Mouse (Mus musculus): ENCODE data around the gene Tfam. TPM values are rescaled to one million over a fixed set of nuclear protein-coding genes. Genes with fewer than 3 reads are reported as not detected.

The Tfam gene
- 10 to 100 TPM; 44.5 to 55.6 TPM for total RNA-seq (2021)
- long read RNA-seq, experiment 1, full-length matches to known transcripts = 34 of 38 reads
- long read RNA-seq, experiment 1, partial matches to known transcripts = 3 of 38 reads
- long read RNA-seq, experiment 1, other reads (novel, unspliced or antisense) = 1 of 38 reads
- long read RNA-seq, experiment 2, full-length matches to known transcripts = 36 of 40 reads
- long read RNA-seq, experiment 2, partial matches to known transcripts = 1 of 40 reads
- long read RNA-seq, experiment 2, other reads (novel, unspliced or antisense) = 3 of 40 reads

DNA sequence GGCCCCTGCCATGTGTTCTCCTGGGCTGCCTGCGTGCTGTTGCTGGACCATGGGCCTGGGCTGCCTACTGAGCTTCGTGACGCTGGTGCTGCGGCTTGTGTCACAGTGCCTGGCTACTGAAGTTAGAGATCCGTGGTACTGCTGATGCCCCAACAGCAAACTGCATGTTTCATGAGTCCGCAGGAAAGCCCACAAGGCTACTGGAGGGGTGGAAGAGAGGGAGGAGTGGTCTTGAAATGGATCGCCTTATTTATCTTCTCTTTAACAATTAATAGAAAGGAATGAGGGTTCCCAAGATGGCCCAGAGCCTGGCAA lies at the start of gene Tfam:
Tfam (minus strand) TSS at position 41 of the 315 bp plus-strand sequence.
- intact Hi-C loops (cut with DNase I) = loop anchor here (5.0 kb wide), 2 partner anchors 49 to 109 kb away; partner anchors contain the start of genes Ipmk and Ube2d1
- peak within 1 kb of the TSS; percentile 96 for H3K27ac ChIP-seq
- no peak for TF ChIP-seq CTCF (IDR thresholded peaks at IDR 0.05)
- DNase-seq = no peak
- H3K4me3 ChIP-seq = peak within 1 kb of the TSS; percentile 94

DNA sequence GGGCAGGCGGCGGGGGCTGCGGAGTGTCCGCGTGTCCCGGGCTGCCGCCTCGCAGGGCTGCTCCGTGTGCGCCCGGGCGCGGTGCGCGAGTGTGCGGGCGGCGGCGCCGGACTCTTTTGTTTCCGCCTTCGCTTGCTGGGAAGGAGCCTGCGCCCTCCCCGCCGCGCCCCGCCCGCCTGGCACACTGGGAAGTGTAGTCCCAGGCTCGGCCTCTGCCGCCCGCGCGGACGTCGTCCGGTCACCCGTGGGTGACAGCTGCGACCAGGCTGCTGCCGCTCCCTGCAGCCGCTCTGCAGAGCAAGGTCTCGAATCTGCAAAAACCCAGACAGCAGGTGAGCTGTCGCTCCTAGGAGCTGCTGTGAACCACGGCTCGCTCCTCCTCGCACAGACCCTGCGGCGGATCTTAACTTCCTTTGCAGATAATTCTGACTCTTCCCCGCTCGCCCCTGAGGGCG lies 47.1 kb upstream of the Tfam start, which contains the start of gene Ube2d1:
Ube2d1 (minus strand) TSS at position 137 of the 455 bp plus-strand sequence.
- H3K4me3 ChIP-seq = peak within 1 kb of the TSS; percentile 80
- peak within 1 kb of the TSS; percentile 97 for H3K27ac ChIP-seq
- DNase-seq = peak; percentile 96
- intact Hi-C loops (cut with DNase I) = loop anchor here (5.0 kb wide), 1 partner anchor 48 kb away; the partner anchor contains the start of gene Tfam
- peak; percentile 30; the same call in 1 of the 2 replicates for TF ChIP-seq CTCF (IDR thresholded peaks at IDR 0.05)

DNA sequence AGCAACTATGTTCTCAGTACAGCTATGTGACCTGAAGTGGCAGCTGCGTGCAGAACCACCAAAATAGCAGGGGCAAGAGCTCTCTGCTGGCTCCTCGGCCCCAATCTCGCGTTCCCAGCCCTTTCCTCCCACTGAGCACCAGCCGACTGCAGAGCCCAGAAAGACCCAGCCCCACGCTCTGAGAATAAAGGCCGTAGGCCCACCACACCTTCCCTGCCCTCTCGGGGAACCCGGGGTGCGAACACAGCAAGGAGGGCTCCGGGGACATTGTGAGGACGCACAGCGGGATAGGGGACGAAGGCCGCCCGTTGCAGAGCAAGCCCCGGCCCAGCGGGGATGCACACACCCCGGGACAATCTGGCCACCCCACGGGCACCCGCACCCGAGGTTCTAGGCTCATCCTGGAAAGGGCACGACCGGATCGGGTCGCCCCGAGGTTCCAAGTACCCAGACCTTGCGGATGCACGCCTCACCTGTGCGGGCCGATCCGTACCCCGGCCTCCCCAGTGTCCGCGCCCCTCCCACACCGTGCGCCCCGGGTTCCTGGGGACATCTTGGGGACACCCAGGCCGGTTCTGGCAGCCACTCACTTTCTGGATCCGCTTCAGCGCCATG lies 46.5 kb upstream of the Tfam start:
- Histone ChIP-seq H3K4me3 (peak overlapping the region; percentile 80), H3K27ac (peak overlapping the region; percentile 97)
- TF ChIP-seq CTCF (IDR thresholded peaks at IDR 0.05) = no peak
- DNase-seq = peak; percentile 84
- intact Hi-C loops (cut with DNase I) = loop anchor here (5.0 kb wide), 1 partner anchor 47 kb away; the partner anchor contains the start of gene Tfam

DNA sequence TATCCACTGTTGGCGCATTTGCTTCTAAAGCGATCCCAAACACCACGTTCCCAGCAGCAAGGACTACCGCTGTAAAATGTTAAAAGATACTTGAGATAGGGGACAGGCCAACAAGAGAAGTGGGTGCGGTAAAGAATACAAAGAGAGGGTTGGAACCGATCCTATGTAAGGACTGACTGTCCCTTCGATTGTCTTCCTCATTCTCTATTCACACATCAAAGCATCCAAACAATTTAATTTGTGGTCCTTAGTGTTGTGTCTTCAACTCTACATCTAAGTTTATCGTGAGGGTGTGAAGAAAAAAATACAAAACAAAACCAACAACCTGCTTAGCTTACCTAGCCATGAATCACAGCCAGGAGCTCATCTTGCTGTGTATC lies 46.0 kb upstream of the Tfam start:
- no peak for TF ChIP-seq CTCF (IDR thresholded peaks at IDR 0.05)
- Histone ChIP-seq H3K27ac (peak overlapping the region; percentile 97), H3K4me3 (peak overlapping the region; percentile 80)
- no peak for DNase-seq
- intact Hi-C loops (cut with DNase I) = no loop called here

DNA sequence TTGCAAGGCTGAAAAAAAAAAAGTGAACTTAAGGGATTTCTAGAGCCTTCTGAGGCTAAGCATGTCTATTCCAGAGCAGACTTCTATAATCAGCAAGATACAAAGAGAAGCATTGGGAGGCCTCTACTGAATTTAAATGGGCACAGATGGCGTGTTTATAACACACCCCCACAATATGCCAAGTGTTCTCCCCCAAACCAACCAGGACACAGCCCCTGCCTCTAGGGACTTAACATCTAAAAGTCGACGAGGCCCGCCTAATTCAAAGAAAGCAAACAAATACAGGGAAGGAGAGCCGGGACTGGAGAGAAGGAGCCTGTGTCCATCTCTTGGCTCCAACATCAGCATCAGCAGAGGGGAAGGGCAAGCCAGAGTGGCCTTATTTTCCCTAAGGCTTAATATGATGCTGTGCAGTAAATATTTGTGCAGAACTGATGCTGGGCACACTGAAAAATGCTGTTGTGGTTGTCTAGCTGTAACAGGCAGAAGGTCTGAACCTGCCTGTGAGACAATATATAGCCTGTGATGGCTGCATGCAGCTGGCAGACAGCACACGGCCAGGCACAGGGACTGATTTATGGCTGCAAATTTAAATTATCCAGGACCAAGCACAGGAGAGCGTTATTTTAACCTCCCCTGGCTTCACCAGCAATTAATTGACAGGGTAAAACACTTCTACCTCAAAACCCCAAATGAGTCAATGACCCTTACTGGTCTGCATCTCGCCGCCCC lies 35.1 kb upstream of the Tfam start:
- no peak for TF ChIP-seq CTCF (IDR thresholded peaks at IDR 0.05)
- Histone ChIP-seq H3K4me3 (peak overlapping the region; percentile 42), H3K27ac (peak overlapping the region; percentile 75)
- intact Hi-C loops (cut with DNase I) = no loop called here
- DNase-seq = no peak

DNA sequence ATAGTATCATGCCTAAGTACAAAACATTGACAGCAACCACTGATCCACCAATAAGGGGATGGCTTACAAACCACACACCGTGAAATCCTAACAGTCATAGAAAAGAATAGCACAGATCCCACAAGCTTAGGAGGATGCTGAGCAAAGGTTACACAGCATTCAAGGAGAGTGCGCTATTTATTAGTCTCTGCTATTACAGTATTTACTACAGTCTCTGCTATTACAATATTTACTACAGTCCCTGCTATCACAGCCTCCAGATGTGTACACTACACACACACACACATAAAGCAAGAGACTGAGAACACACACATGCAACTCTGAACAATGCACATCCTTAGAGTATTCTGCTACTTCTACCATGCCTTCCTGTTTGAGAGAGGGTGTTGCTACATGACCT lies 29.9 kb upstream of the Tfam start:
- intact Hi-C loops (cut with DNase I) = loop anchor here (2.0 kb wide), 1 partner anchor 15 kb away; no protein-coding TSS in a partner anchor
- Histone ChIP-seq H3K27ac (peak overlapping the region; percentile 59), H3K4me3 (peak overlapping the region; percentile 29; the same call in 1 of the 2 replicates)
- TF ChIP-seq CTCF (IDR thresholded peaks at IDR 0.05) = no peak
- no peak for DNase-seq

DNA sequence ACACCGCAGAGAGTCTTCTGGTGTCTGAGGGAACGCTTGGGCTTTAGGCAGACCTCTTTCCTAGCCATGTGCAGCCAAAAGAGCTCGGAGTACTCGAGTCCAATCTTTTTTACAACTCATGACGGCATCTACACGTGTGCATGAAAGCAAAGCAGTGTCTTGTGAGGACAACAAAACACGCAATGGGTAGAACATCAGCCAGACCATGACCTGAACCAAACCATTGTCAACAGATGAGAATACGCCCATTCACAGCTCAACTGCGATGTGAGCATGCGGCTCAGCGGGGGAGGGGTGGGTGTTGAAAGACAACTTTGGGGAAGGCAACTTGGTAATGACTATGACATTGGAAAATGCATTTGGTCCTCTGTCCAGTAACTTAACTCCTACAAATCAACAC lies 29.4 kb upstream of the Tfam start:
- no peak for DNase-seq
- TF ChIP-seq CTCF (IDR thresholded peaks at IDR 0.05) = no peak
- peak overlapping the region; percentile 68 for H3K27ac ChIP-seq
- intact Hi-C loops (cut with DNase I) = loop anchor here (2.0 kb wide), 1 partner anchor 15 kb away; no protein-coding TSS in a partner anchor
- peak overlapping the region; percentile 39 for H3K4me3 ChIP-seq

DNA sequence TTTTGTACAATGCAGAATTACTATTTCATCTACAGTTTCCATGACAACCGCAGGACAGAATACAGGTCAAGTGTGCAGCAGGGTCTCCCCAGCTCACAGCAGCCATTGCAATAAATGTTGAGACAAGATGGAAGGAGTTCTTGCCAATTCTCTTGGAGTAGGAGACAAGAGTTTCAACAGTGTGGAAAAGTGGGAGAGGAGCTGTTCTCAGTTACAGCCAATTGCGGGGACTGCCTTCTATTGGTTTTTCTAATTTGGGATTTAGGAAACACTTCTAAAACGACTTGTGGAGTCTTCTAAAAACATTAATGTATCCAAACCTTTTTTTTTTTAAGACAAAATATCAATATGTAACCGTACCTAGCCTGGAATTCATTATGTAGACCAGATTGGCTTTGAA lies 27.0 kb upstream of the Tfam start:
- no peak for DNase-seq
- intact Hi-C loops (cut with DNase I) = no loop called here

DNA sequence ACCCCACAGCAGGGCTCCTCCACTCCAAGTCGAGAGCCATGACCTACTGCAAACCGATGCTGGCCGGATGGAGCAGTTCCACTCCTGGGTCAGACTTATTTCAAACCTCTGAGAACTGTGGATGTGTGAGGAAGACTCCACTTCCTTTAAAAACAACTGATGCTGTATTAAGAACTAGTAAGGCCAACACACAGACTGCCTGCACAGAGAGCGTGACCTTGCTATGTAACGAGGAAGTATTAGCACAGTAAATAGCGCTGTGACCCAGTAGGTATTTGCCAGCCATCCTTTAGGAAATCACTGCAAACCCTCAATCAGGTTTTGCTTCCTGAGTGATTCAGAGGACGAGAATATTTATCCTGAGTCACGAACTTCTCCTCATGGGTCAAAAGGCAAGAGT lies 23.6 kb upstream of the Tfam start:
- intact Hi-C loops (cut with DNase I) = no loop called here

More for the DNA sequence above, 27.0 kb upstream of the Tfam start:
- no peak for TF ChIP-seq CTCF (IDR thresholded peaks at IDR 0.05)
- Histone ChIP-seq H3K27ac (peak overlapping the region; percentile 68), H3K4me3 (peak overlapping the region; percentile 9; the same call in 1 of the 2 replicates)

DNA sequence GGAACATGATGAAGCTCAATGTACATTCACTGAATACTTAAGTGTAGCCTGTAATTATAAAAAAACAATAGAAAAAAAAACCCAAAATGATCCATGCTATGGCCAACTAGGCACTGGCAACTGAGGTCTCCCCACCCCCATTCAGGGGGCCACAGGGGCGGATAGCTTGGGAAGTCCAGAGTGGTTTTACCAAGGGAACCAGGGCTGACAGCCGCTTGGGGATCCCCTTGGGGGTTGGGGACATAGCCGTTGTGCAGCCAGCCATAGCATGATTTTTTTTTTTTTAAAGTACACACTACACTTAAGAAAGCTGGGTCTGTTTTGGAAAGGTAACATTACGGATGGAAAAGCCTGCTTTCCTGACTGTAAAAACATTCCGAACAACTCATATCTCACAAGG lies 20.9 kb upstream of the Tfam start:
- Histone ChIP-seq H3K27ac (peak overlapping the region; percentile 3; the same call in 1 of the 2 replicates), H3K4me3 (no peak overlapping the region)
- DNase-seq = no peak
- TF ChIP-seq CTCF (IDR thresholded peaks at IDR 0.05) = no peak
- intact Hi-C loops (cut with DNase I) = no loop called here

More for the DNA sequence above, 23.6 kb upstream of the Tfam start:
- Histone ChIP-seq H3K27ac (peak overlapping the region; percentile 20; the same call in 1 of the 2 replicates), H3K4me3 (no peak overlapping the region)
- DNase-seq = no peak
- no peak for TF ChIP-seq CTCF (IDR thresholded peaks at IDR 0.05)

DNA sequence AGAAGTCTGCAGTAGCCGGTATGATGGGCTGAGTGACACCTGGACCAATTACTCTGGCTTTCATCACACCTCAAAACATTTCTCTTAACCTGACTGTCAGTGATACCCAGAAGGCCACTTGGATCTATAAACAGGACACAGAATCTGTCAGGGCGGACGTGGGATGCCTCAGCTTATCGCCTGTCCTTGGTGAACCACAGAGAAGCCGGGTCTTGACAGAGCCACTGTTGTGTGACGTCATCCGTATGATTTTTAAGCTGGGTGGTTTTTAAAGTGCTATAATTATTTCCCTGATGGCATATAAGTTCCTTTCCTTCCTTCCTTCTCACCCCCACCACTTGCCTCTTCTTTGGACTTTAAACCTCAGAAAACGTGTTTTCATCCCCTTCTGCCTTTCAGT lies 20.4 kb upstream of the Tfam start:
- no peak for DNase-seq
- no peak for TF ChIP-seq CTCF (IDR thresholded peaks at IDR 0.05)
- intact Hi-C loops (cut with DNase I) = no loop called here
- Histone ChIP-seq H3K27ac (peak overlapping the region; percentile 3; the same call in 1 of the 2 replicates), H3K4me3 (no peak overlapping the region)

DNA sequence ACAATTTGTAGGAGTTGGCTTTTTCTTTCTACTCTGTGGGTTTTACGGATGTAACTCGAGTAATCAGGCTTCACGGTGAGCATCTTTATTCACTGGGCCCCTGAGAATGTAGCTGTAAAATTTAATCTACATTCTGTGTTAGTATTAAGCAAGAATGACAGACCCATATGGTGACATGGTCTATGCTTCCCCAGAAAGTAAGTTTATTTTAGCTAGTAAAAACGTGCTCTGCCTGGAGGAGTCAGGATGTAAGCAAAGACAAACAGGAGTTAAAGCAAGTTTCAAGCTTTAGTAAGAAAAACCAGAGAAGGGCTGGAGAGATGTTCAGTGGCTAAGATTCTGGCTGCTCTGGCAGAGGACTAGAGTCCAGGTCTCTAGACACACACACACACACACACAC lies 15.1 kb upstream of the Tfam start:
- H3K4me3 ChIP-seq = no peak overlapping the region
- DNase-seq = no peak
- intact Hi-C loops (cut with DNase I) = loop anchor here (2.0 kb wide), 1 partner anchor 14 kb away; no protein-coding TSS in a partner anchor
- H3K27ac ChIP-seq = peak overlapping the region; percentile 97
- TF ChIP-seq CTCF (IDR thresholded peaks at IDR 0.05) = no peak
